Mouse (Mus musculus): ENCODE measurements around the gene Gpr68.

DNA sequence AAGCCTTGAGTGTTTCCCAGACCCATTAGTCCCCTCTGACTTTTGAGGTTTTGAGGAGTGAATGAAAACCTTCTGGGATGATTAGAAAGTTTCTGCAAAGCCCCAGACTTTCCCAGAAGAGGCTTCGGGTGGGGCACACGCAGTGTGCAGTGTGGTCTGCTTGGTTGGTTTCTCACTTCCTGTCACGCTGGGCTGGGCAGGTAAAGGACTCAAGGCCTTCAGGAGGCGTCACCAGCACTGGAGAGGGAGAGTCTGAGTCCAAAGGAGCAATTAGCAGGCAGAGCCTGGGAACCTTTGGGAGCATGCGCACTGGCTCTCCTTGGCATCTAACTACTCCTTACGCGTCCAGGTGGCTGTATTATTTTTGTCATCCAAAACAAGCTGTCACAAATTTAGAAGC lies 50.2 kb downstream of the Gpr68 start:
- no peak for TF ChIP-seq POLR2A (IDR thresholded peaks at IDR 0.05; ENCODE audit: borderline replicate concordance, control insufficient read depth, low read depth, low read length)
- TF ChIP-seq CTCF (IDR thresholded peaks at IDR 0.05; ENCODE audit: control insufficient read depth, insufficient read depth, low read length) = no peak

Data from bone marrow, adult 2 months (tissue).